Mouse (Mus musculus) ES-E14 (cell line): ENCODE data around the gene Thumpd2. TPM values are rescaled to one million over a fixed set of nuclear protein-coding genes. Genes with fewer than 3 reads are reported as not detected.

Source experiments
- DNase-seq: peaks from one replicate; pipeline ENCODE4 v3.0.0-alpha.2; 2013; ENCODE audit warnings: low read depth, low spot score
- H3K27ac ChIP-seq: 2 replicates; pipeline ENCODE4 v1.5.1; 2012; ENCODE audit warnings: low read depth, mild to moderate bottlenecking, low read length, moderate library complexity, mixed read lengths; ENCODE audit not compliant: poor library complexity, insufficient read depth, severe bottlenecking
- H3K36me3 ChIP-seq: 2 replicates; pipeline ENCODE4 v1.6.1; 2012; ENCODE audit warnings: mild to moderate bottlenecking, low read length, moderate library complexity, mixed read lengths; ENCODE audit not compliant: control insufficient read depth, poor library complexity, insufficient read depth, severe bottlenecking
- H3K4me1 ChIP-seq, 2 experiments: fragments of 150-350 bp in 1 of 2; sonication (generic) in 1 of 2; 2 replicates each; pipeline ENCODE4 v1.6.1; 2012; ENCODE audit warnings: low read length in 2 of 2, mild to moderate bottlenecking in 1 of 2, mixed read lengths in 1 of 2; ENCODE audit not compliant: control insufficient read depth in 2 of 2, insufficient read depth in 2 of 2, poor library complexity in 1 of 2
- H3K4me3 ChIP-seq, 2 experiments: fragments of 150-350 bp in 1 of 2; sonication (generic) in 1 of 2; 2 replicates each; pipeline ENCODE4 v1.5.1; 2012; ENCODE audit warnings: low read length in 2 of 2, low read depth in 1 of 2, mild to moderate bottlenecking in 1 of 2, mixed read lengths in 1 of 2; ENCODE audit not compliant: insufficient read depth in 1 of 2, poor library complexity in 1 of 2, severe bottlenecking in 1 of 2
- H3K9ac ChIP-seq: 2 replicates; pipeline ENCODE4 v1.6.1; 2012; ENCODE audit warnings: low read depth, mild to moderate bottlenecking, low read length, mixed read lengths; ENCODE audit not compliant: poor library complexity, insufficient read depth, severe bottlenecking
- H3K9me3 ChIP-seq: fragments of 150-350 bp; sonication (generic); 2 replicates; pipeline ENCODE4 v1.6.1; 2012; ENCODE audit warnings: low read depth, mild to moderate bottlenecking, low read length; ENCODE audit not compliant: control insufficient read depth, insufficient read depth
- CHD2 ChIP-seq: IDR thresholded peaks from 2 replicates; pipeline ENCODE4 v1.6.1; 2014; ENCODE audit warnings: mild to moderate bottlenecking, low read depth, low read length, inconsistent platforms
- HCFC1 ChIP-seq: IDR thresholded peaks from 2 replicates; pipeline ENCODE4 v1.6.1; 2012; ENCODE audit warnings: low read length, inconsistent platforms, borderline replicate concordance; ENCODE audit not compliant: insufficient read depth
- MAFK ChIP-seq: IDR thresholded peaks from 2 replicates; pipeline ENCODE4 v1.6.1; 2014; ENCODE audit warnings: mild to moderate bottlenecking, low read depth, low read length, inconsistent platforms; ENCODE audit not compliant: insufficient read depth
- ZC3H11A ChIP-seq: IDR thresholded peaks from 2 replicates; pipeline ENCODE4 v1.6.1; 2012; ENCODE audit warnings: low read depth, mild to moderate bottlenecking, inconsistent platforms, low read length, borderline replicate concordance
- ZNF384 ChIP-seq: IDR thresholded peaks from 2 replicates; pipeline ENCODE4 v1.6.1; 2012; ENCODE audit warnings: low read depth, low read length, inconsistent platforms
- in situ Hi-C, 2 experiments: fragments of 600-800 bp; cut with MboI; formaldehyde crosslinking; loops; one replicate each; pipeline ENCODE4 v1.15.1; 2025; ENCODE audit warnings: low sequenced_read_pairs in 2 of 2, inconsistent platforms in 1 of 2; ENCODE audit not compliant: unreplicated experiment in 2 of 2
- total RNA-seq: library from RNA; depleted of rRNA; stranded (reverse); fragments of 300-350 nt; gene quantifications from 2 replicates; pipeline ENCODE4 v1.2.3, GENCODE M21; 2012; rRNA removed

Thumpd2 gene
- total RNA-seq, 1 experiment = 7.1 TPM

- in situ Hi-C loops = loop anchor here (25.0 kb wide), 1 partner anchor 390 kb away; the partner anchor contains the start of gene Cdkl4 (in 2 of the 2)
- DNase-seq = no peak
- H3K27ac ChIP-seq = no peak overlapping the region
- TF ChIP-seq CHD2 = no peak
- TF ChIP-seq ZC3H11A = no peak
- TF ChIP-seq HCFC1 = no peak
- TF ChIP-seq MAFK = no peak
- no peak for TF ChIP-seq ZNF384
- H3K9ac ChIP-seq = no peak overlapping the region
- no peaks in the 10 kb centered on the region; a peak in 1 of 4 replicates for H3K4me1 ChIP-seq
- H3K4me3 ChIP-seq = no peak overlapping the region
- H3K9me3 ChIP-seq = no peaks in the 10 kb centered on the region
- H3K36me3 ChIP-seq = no peaks in the 10 kb centered on the region
Observed at GRCm38 (mm10) chr17:80977245-80977644, 87.6 kb downstream of the Thumpd2 start.

Other genes starting within 250 kb of the Thumpd2 start
- gene Tmem178, start 120.5 kb downstream of the Thumpd2 start, total RNA-seq = 0.40 and 0.53 TPM in 2 replicates